Mouse (Mus musculus): ENCODE results near the gene Brpf1. TPM values are rescaled to one million over a fixed set of nuclear protein-coding genes. Genes with fewer than 3 reads are reported as not detected.

Gene Brpf1
- total RNA-seq (2023): 100 to 1,000 TPM; 146 to 150 TPM

DNA sequence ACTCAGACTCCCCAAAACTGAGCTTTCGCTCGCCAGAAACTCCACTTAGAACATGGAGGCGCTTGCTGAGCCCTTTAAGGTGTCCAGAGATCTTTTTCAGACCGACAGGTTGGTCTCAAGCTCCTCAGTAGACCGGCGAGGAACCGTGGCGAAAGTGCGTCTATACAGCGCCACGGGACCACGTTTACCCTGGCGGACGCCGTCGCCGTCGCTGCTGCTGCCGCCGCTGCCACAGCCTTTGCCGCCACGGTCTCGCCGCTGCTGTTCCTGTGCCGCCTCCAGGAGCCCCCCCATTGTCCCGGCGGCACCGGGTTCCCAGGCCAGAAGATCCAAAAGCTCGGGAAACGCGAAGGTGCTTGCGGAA, at the start of gene Brpf1:
Brpf1 (plus strand) TSS at position 152 of the 364 bp plus-strand sequence.

GRCm38 (mm10) chr6:113282101-113282802, 24.7 kb upstream of the Brpf1 start, which contains the start of gene Cpne9:
Cpne9 (plus strand) TSS chr6:113282307.

DNA sequence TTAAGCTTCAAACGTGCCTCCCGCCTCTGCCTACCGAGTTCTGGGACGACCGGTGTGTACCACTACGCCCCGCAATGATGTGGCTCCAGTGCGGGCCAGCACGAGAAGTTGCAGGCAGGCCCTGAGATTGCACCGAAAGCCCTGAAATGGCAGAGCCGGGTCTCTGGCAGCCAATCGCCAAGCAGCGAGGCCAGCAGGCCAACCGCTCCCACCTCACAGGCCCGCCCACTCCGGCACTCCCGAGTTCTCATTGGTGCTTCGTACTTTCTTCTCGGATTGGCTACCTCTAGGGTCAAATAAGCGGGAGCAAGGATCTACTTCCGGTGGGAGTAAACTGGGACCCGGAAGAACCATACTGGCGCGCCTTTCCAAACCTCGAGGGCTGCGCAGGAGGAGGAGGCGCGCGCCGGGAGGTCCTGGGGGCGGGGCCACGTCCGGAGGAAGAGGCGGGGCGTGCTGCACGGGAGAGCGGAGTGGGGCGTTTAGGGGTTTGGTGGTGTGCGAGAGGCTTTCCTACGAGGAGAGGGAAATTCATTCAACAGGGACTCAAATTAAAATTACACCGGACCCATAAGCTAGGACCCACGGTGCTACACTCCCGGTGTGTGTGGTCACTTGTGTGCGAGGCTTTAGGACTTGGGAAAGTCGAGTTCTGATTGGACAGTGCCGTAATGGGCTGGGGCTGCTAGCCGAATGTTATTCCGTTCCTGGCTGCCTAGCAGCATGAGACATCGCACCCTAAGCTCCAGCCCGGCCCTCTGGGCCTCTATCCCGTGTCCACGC, 19.8 kb downstream of the Brpf1 start, which contains the start of gene Ogg1:
Ogg1 (plus strand) TSS at position 440 of the 783 bp plus-strand sequence.

DNA sequence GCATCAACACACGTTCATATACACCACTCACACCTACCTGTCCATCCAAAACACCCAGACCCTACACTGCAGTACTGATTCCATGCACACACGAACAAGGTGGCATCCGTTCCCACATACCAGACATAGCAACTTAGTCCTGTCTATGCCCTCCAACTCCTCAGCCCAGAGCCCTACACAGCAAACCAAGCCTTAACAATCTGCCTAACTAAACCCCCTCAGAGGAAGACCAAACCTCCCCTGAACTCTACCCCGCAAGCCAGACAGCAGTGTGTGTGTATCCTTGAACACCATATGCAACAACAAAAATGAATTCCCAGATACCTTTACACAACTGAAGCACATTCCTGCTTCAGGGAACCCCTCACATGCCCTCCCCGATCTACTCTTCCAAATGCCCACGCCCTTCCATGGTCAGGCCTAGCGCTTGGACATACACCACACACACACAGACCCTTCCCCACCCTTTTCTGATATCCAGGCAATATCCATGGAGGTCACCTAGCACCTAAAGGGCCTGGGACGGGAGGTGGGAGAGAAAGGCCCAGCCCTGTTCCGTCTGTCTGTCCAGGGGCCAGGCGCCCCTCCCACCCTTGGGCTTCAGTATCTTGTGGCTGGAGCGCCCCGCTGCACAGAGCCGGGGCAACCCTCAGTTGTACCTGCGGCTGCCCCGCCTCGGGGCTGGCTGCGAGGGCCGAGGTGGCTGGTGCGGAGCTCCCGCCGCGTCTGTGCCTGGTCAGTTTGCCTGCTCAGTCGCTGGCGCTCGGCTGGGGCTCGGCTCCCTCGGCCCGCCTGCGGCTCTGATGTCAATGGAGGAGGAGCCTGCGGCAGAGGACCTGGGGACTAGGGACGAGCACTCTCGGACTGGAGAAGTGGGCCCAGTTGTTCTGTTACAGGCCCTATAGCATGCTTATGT, 36.5 kb downstream of the Brpf1 start, which contains the start of gene Camk1:
Camk1 (minus strand) TSS at position 808 of the 916 bp plus-strand sequence.

Other genes starting within 250 kb of the Brpf1 start
- gene Setd5, start 229.8 kb upstream of the Brpf1 start, total RNA-seq (2023): 10 to 100 TPM; 86.6 to 87.9 TPM
- gene Lhfpl4, start 111.8 kb upstream of the Brpf1 start, total RNA-seq (2023): under 1 TPM; 0.34 to 0.58 TPM
- 10 to 100 TPM; 60.8 to 64.8 TPM for gene Mtmr14, start 69.3 kb upstream of the Brpf1 start, total RNA-seq (2023)
- gene Cpne9, start 24.8 kb upstream of the Brpf1 start, total RNA-seq (2023): 1 to 10 TPM; 2.2 to 2.4 TPM
- gene Ogg1, start 19.8 kb downstream of the Brpf1 start, total RNA-seq (2023): 10 to 100 TPM; 13.3 to 15.0 TPM
- gene Camk1, start 36.8 kb downstream of the Brpf1 start, total RNA-seq (2023): 10 to 100 TPM; 54.0 to 54.8 TPM
- gene Tada3, start 70.7 kb downstream of the Brpf1 start, total RNA-seq (2023): 10 to 100 TPM; 23.0 to 23.8 TPM
- gene Arpc4, start 71.0 kb downstream of the Brpf1 start, total RNA-seq (2023): 100 to 1,000 TPM; 479 to 494 TPM
- gene Ttll3, start 82.1 kb downstream of the Brpf1 start, total RNA-seq (2023): 10 to 100 TPM; 47.8 to 48.0 TPM
- gene Rpusd3, start 112.2 kb downstream of the Brpf1 start, total RNA-seq (2023): 1 to 10 TPM; 1.6 to 1.9 TPM
- not detected for gene Cidec, start 128.6 kb downstream of the Brpf1 start, total RNA-seq (2023)
- gene Jagn1, start 135.4 kb downstream of the Brpf1 start, total RNA-seq (2023): 10 to 100 TPM; 19.0 to 19.3 TPM
- gene Il17re, start 151.3 kb downstream of the Brpf1 start, total RNA-seq (2023): 1 to 10 TPM in 1 of 2 experiments, under 1 TPM in 1; 0.68 to 1.2 TPM
- gene Il17rc, start 164.3 kb downstream of the Brpf1 start, total RNA-seq (2023): 1 to 10 TPM in 1 of 2 experiments, under 1 TPM in 1; 0.81 to 2.6 TPM
- 10 to 100 TPM in 1 of 2 experiments, 1 to 10 TPM in 1; 7.7 to 10.1 TPM for gene Creld1, start 176.2 kb downstream of the Brpf1 start, total RNA-seq (2023)
- under 1 TPM in 1 of 2 experiments, not detected in 1; 0.24 TPM for gene Prrt3, start 194.8 kb downstream of the Brpf1 start, total RNA-seq (2023)
- gene Emc3, start 224.5 kb downstream of the Brpf1 start, total RNA-seq (2023): 10 to 100 TPM; 63.3 to 67.2 TPM
- gene Fancd2, start 224.5 kb downstream of the Brpf1 start, total RNA-seq (2023): 1 to 10 TPM in 1 of 2 experiments, under 1 TPM in 1; 0.58 to 1.4 TPM

Data from monocyte, adult 59 days (primary cell).